Mouse (Mus musculus): ENCODE data around the gene 2310061N02Rik. TPM values are rescaled to one million over a fixed set of nuclear protein-coding genes. Genes with fewer than 3 reads are reported as not detected.

The 2310061N02Rik gene
- not detected for polyA plus RNA-seq (2014; fragmentation: Illumina TruSeq; extraction: RNeasy Lipid Tissue Mini Kit (QIAGEN cat#74804); ENCODE audit: low read depth, low replicate concordance)

GRCm38 (mm10) chr16:88707496-88708012 lies at the start of gene 2310061N02Rik:
2310061N02Rik (minus strand) TSS chr16:88707962.

GRCm38 (mm10) chr16:88751535-88751934 lies 43.8 kb upstream of the 2310061N02Rik start, which contains the start of gene Krtap13:
Krtap13 (minus strand) TSS chr16:88751635.

GRCm38 (mm10) chr16:88728812-88729275 lies 21.1 kb upstream of the 2310061N02Rik start, which contains the start of gene Krtap13-1:
Krtap13-1 (plus strand) TSS chr16:88728862.

GRCm38 (mm10) chr16:88671571-88671970 lies 36.2 kb downstream of the 2310061N02Rik start, which contains the start of gene Krtap27-1:
Krtap27-1 (minus strand) TSS chr16:88671671.

Other genes starting within 250 kb of the 2310061N02Rik start
- gene Cldn17, start 201.0 kb downstream of the 2310061N02Rik start, polyA plus RNA-seq (2014; fragmentation: Illumina TruSeq; extraction: RNeasy Lipid Tissue Mini Kit (QIAGEN cat#74804); ENCODE audit: low read depth, low replicate concordance): not detected
- not detected for gene Cldn8, start 144.8 kb downstream of the 2310061N02Rik start, polyA plus RNA-seq (2014; fragmentation: Illumina TruSeq; extraction: RNeasy Lipid Tissue Mini Kit (QIAGEN cat#74804); ENCODE audit: low read depth, low replicate concordance)
- not detected for gene Krtap24-1, start 95.7 kb downstream of the 2310061N02Rik start, polyA plus RNA-seq (2014; fragmentation: Illumina TruSeq; extraction: RNeasy Lipid Tissue Mini Kit (QIAGEN cat#74804); ENCODE audit: low read depth, low replicate concordance)
- not detected for gene 2310079G19Rik, start 80.3 kb downstream of the 2310061N02Rik start, polyA plus RNA-seq (2014; fragmentation: Illumina TruSeq; extraction: RNeasy Lipid Tissue Mini Kit (QIAGEN cat#74804); ENCODE audit: low read depth, low replicate concordance)
- not detected for gene Krtap26-1, start 60.2 kb downstream of the 2310061N02Rik start, polyA plus RNA-seq (2014; fragmentation: Illumina TruSeq; extraction: RNeasy Lipid Tissue Mini Kit (QIAGEN cat#74804); ENCODE audit: low read depth, low replicate concordance)
- not detected for gene Krtap27-1, start 36.3 kb downstream of the 2310061N02Rik start, polyA plus RNA-seq (2014; fragmentation: Illumina TruSeq; extraction: RNeasy Lipid Tissue Mini Kit (QIAGEN cat#74804); ENCODE audit: low read depth, low replicate concordance)
- not detected for gene Krtap13-1, start 20.9 kb upstream of the 2310061N02Rik start, polyA plus RNA-seq (2014; fragmentation: Illumina TruSeq; extraction: RNeasy Lipid Tissue Mini Kit (QIAGEN cat#74804); ENCODE audit: low read depth, low replicate concordance)
- gene Krtap13, start 43.7 kb upstream of the 2310061N02Rik start, polyA plus RNA-seq (2014; fragmentation: Illumina TruSeq; extraction: RNeasy Lipid Tissue Mini Kit (QIAGEN cat#74804); ENCODE audit: low read depth, low replicate concordance): not detected
- not detected for gene 2310034C09Rik, start 50.9 kb upstream of the 2310061N02Rik start, polyA plus RNA-seq (2014; fragmentation: Illumina TruSeq; extraction: RNeasy Lipid Tissue Mini Kit (QIAGEN cat#74804); ENCODE audit: low read depth, low replicate concordance)
- not detected for gene 2310057N15Rik, start 66.2 kb upstream of the 2310061N02Rik start, polyA plus RNA-seq (2014; fragmentation: Illumina TruSeq; extraction: RNeasy Lipid Tissue Mini Kit (QIAGEN cat#74804); ENCODE audit: low read depth, low replicate concordance)
- not detected for gene Gm5965, start 69.9 kb upstream of the 2310061N02Rik start, polyA plus RNA-seq (2014; fragmentation: Illumina TruSeq; extraction: RNeasy Lipid Tissue Mini Kit (QIAGEN cat#74804); ENCODE audit: low read depth, low replicate concordance)
- gene Gm20741, start 104.3 kb upstream of the 2310061N02Rik start, polyA plus RNA-seq (2014; fragmentation: Illumina TruSeq; extraction: RNeasy Lipid Tissue Mini Kit (QIAGEN cat#74804); ENCODE audit: low read depth, low replicate concordance): not detected
- not detected for gene Krtap15, start 112.3 kb upstream of the 2310061N02Rik start, polyA plus RNA-seq (2014; fragmentation: Illumina TruSeq; extraction: RNeasy Lipid Tissue Mini Kit (QIAGEN cat#74804); ENCODE audit: low read depth, low replicate concordance)
- gene Krtap14, start 118.2 kb upstream of the 2310061N02Rik start, polyA plus RNA-seq (2014; fragmentation: Illumina TruSeq; extraction: RNeasy Lipid Tissue Mini Kit (QIAGEN cat#74804); ENCODE audit: low read depth, low replicate concordance): not detected
- not detected for gene Krtap19-1, start 161.4 kb upstream of the 2310061N02Rik start, polyA plus RNA-seq (2014; fragmentation: Illumina TruSeq; extraction: RNeasy Lipid Tissue Mini Kit (QIAGEN cat#74804); ENCODE audit: low read depth, low replicate concordance)
- gene Krtap19-2, start 166.3 kb upstream of the 2310061N02Rik start, polyA plus RNA-seq (2014; fragmentation: Illumina TruSeq; extraction: RNeasy Lipid Tissue Mini Kit (QIAGEN cat#74804); ENCODE audit: low read depth, low replicate concordance): not detected
- gene Krtap19-3, start 170.1 kb upstream of the 2310061N02Rik start, polyA plus RNA-seq (2014; fragmentation: Illumina TruSeq; extraction: RNeasy Lipid Tissue Mini Kit (QIAGEN cat#74804); ENCODE audit: low read depth, low replicate concordance): not detected
- gene Krtap19-4, start 177.1 kb upstream of the 2310061N02Rik start, polyA plus RNA-seq (2014; fragmentation: Illumina TruSeq; extraction: RNeasy Lipid Tissue Mini Kit (QIAGEN cat#74804); ENCODE audit: low read depth, low replicate concordance): not detected
- gene Krtap19-5, start 188.5 kb upstream of the 2310061N02Rik start, polyA plus RNA-seq (2014; fragmentation: Illumina TruSeq; extraction: RNeasy Lipid Tissue Mini Kit (QIAGEN cat#74804); ENCODE audit: low read depth, low replicate concordance): not detected
- not detected for gene Krtap19-9b, start 224.3 kb upstream of the 2310061N02Rik start, polyA plus RNA-seq (2014; fragmentation: Illumina TruSeq; extraction: RNeasy Lipid Tissue Mini Kit (QIAGEN cat#74804); ENCODE audit: low read depth, low replicate concordance)

Data from adrenal gland, adult 10 weeks (tissue).